Mouse (Mus musculus): ENCODE results near the gene Podxl. TPM values are rescaled to one million over a fixed set of nuclear protein-coding genes. Genes with fewer than 3 reads are reported as not detected.

Podxl gene
- polyA plus RNA-seq, 1 experiment from 2014 or later, result 14.1 TPM

- H3K36me3 ChIP-seq, result peaks cover 15% of the 10 kb centered on the region
- no peak overlapping the region for H3K4me2 ChIP-seq (replicated peaks)
- H3K4me1 ChIP-seq (replicated peaks), result peaks cover 19% of the 10 kb centered on the region
- H3K27me3 ChIP-seq, result no peaks in the 10 kb centered on the region
- no peak overlapping the region for H3K9ac ChIP-seq (replicated peaks)
- 74% methylated on average over 8 of the region's 8 CpGs for WGBS
- H3K4me3 ChIP-seq (replicated peaks), result no peak overlapping the region
- ATAC-seq, result peak; percentile 53; the same call in 1 of the 2 replicates
- H3K27ac ChIP-seq, result no peak overlapping the region
- H3K9me3 ChIP-seq, result no peaks in the 10 kb centered on the region
Measured at GRCm38 (mm10) chr6:31519001-31519471, 44.7 kb downstream of the Podxl start.

- Histone ChIP-seq H3K4me2 (replicated peaks) (no peak overlapping the region), H3K4me1 (replicated peaks) (peaks cover 15% of the 10 kb centered on the region), H3K27ac (no peak overlapping the region), H3K4me3 (replicated peaks) (no peak overlapping the region), H3K36me3 (peaks cover 8% of the 10 kb centered on the region), H3K27me3 (no peaks in the 10 kb centered on the region), H3K9me3 (no peaks in the 10 kb centered on the region), H3K9ac (replicated peaks) (no peak overlapping the region)
- 88% methylated on average over 2 of the region's 2 CpGs for WGBS
- no peak for ATAC-seq
Measured at GRCm38 (mm10) chr6:31518338-31518698, 45.5 kb downstream of the Podxl start.

DNA sequence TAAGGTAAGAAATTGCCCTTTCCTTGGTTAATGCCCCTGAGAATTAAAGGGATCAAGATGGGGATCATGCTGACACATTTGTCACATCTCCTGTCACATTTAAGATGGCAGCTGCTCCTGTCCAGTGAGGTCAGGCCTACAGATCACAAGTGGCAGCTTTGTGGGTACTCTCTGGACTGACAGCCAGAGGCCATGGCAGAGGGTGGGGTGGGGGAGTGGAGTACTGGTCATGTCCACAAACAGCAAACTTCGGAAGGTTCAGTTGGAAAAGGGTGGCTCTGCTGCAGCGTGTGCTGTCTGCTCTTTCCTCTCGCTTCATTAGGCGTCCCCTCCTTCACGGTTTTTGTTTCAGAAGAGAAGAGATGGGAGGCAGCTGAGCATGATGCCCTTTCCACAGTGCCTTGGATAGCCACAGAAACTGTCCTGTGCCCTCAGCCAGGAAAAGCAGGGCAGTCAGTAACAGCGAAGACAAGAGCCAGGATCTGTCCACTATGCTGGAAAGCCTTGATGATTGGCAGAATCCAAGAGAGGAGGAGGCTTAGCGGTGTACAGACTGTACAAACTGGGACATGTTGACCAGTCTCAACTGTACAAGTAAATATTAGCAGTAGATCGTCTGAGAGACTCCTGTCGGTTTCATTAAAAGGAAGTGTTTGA is 46.0 kb downstream of the Podxl start:
- H3K4me1 ChIP-seq (replicated peaks), result peaks cover 10% of the 10 kb centered on the region
- no peaks in the 10 kb centered on the region for H3K27me3 ChIP-seq
- no peak overlapping the region for H3K4me2 ChIP-seq (replicated peaks)
- ATAC-seq, result no peak; the same call in 1 of the 2 replicates
- peaks cover 6% of the 10 kb centered on the region for H3K36me3 ChIP-seq
- H3K9me3 ChIP-seq, result no peaks in the 10 kb centered on the region
- no peak overlapping the region for H3K27ac ChIP-seq
- H3K4me3 ChIP-seq (replicated peaks), result no peak overlapping the region
- H3K9ac ChIP-seq (replicated peaks), result no peak overlapping the region
- 79% methylated on average over 9 of the region's 9 CpGs for WGBS

DNA sequence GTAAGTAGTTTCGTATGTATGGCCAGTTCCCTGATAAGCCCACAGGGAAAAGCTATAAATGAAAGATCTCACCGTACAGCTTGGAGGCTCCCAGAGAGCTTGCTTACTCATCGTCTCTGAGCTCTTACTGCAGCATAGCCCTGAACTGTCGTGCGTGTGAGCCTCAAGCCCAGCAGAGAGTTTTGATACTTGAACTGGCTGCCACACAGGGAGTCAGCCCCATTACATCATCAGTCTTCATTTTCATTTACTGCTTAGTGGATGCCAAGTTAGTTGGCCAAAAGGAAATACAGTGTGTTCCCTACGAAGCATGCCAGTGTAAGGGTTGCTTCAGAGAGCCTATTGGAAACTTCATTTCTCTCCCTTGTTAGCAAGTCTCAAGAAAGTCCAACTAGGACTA is 50.1 kb downstream of the Podxl start:
- Histone ChIP-seq H3K4me3 (replicated peaks) (no peak overlapping the region), H3K9me3 (no peaks in the 10 kb centered on the region), H3K36me3 (no peaks in the 10 kb centered on the region; the same call in 1 of the 2 replicates), H3K9ac (replicated peaks) (no peak overlapping the region), H3K4me2 (replicated peaks) (no peak overlapping the region), H3K27ac (no peak overlapping the region), H3K4me1 (replicated peaks) (no peaks in the 10 kb centered on the region; the same call in 1 of the 2 replicates), H3K27me3 (no peaks in the 10 kb centered on the region)
- no peak for ATAC-seq
- 83% methylated on average over 6 of the region's 6 CpGs for WGBS

- WGBS, result 98% methylated on average over 2 of the region's 2 CpGs
- Histone ChIP-seq H3K27ac (no peak overlapping the region), H3K9me3 (no peaks in the 10 kb centered on the region), H3K4me1 (replicated peaks) (no peaks in the 10 kb centered on the region), H3K36me3 (peaks cover 28% of the 10 kb centered on the region), H3K27me3 (no peaks in the 10 kb centered on the region), H3K4me3 (replicated peaks) (no peak overlapping the region), H3K9ac (replicated peaks) (no peak overlapping the region), H3K4me2 (replicated peaks) (no peak overlapping the region)
- no peak for ATAC-seq
Measured at GRCm38 (mm10) chr6:31502614-31503013, 61.2 kb downstream of the Podxl start.

DNA sequence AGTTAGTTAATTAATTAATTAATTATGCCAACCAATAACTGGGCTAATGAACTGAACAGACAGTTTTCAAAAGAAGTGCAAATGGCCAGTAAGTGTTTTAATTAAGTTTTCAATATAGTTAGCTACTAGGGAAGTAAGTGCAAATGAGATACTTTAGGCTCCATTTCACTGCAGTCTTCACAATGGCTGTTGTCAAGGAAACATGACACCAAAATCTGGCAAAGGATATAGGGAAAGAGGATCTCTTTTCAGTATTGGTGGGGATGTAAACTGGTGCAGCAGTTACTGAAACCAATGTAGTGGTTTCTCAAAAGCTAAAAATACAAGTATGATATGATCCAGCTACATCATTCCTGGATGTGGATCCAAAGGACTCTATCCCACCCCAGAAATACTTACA is 63.1 kb downstream of the Podxl start:
- H3K4me3 ChIP-seq (replicated peaks), result no peak overlapping the region
- no peaks in the 10 kb centered on the region for H3K4me1 ChIP-seq (replicated peaks)
- H3K27me3 ChIP-seq, result no peaks in the 10 kb centered on the region
- H3K27ac ChIP-seq, result no peak overlapping the region
- H3K9ac ChIP-seq (replicated peaks), result no peak overlapping the region
- peaks cover 39% of the 10 kb centered on the region for H3K36me3 ChIP-seq
- H3K9me3 ChIP-seq, result no peaks in the 10 kb centered on the region
- ATAC-seq, result no peak
- no peak overlapping the region for H3K4me2 ChIP-seq (replicated peaks)

- WGBS, result 70% methylated on average over 2 of the region's 2 CpGs
- ATAC-seq, result no peak
Measured at GRCm38 (mm10) chr6:31500260-31500659, 63.5 kb downstream of the Podxl start.

GRCm38 (mm10) chr6:31499836-31500235 is 63.9 kb downstream of the Podxl start:
- Histone ChIP-seq H3K4me1 (replicated peaks) (no peaks in the 10 kb centered on the region), H3K27ac (no peak overlapping the region), H3K9ac (replicated peaks) (no peak overlapping the region), H3K4me3 (replicated peaks) (no peak overlapping the region), H3K4me2 (replicated peaks) (no peak overlapping the region), H3K27me3 (no peaks in the 10 kb centered on the region), H3K36me3 (peaks cover 39% of the 10 kb centered on the region), H3K9me3 (no peaks in the 10 kb centered on the region)
- ATAC-seq, result no peak
- WGBS, result 92% methylated on average over 10 of the region's 10 CpGs

More at GRCm38 (mm10) chr6:31500260-31500659, 63.5 kb downstream of the Podxl start:
- Histone ChIP-seq H3K4me2 (replicated peaks) (no peak overlapping the region), H3K36me3 (peaks cover 39% of the 10 kb centered on the region), H3K9me3 (no peaks in the 10 kb centered on the region), H3K27ac (no peak overlapping the region), H3K27me3 (no peaks in the 10 kb centered on the region), H3K4me1 (replicated peaks) (no peaks in the 10 kb centered on the region), H3K4me3 (replicated peaks) (no peak overlapping the region), H3K9ac (replicated peaks) (no peak overlapping the region)

GRCm38 (mm10) chr6:31496227-31496626 is 67.6 kb downstream of the Podxl start:
- WGBS, result 91% methylated on average over 2 of the region's 2 CpGs
- Histone ChIP-seq H3K4me1 (replicated peaks) (no peaks in the 10 kb centered on the region), H3K9me3 (no peaks in the 10 kb centered on the region), H3K36me3 (peaks cover 26% of the 10 kb centered on the region), H3K27ac (no peak overlapping the region), H3K27me3 (no peaks in the 10 kb centered on the region), H3K4me2 (replicated peaks) (no peak overlapping the region), H3K4me3 (replicated peaks) (no peak overlapping the region), H3K9ac (replicated peaks) (no peak overlapping the region)
- no peak for ATAC-seq

DNA sequence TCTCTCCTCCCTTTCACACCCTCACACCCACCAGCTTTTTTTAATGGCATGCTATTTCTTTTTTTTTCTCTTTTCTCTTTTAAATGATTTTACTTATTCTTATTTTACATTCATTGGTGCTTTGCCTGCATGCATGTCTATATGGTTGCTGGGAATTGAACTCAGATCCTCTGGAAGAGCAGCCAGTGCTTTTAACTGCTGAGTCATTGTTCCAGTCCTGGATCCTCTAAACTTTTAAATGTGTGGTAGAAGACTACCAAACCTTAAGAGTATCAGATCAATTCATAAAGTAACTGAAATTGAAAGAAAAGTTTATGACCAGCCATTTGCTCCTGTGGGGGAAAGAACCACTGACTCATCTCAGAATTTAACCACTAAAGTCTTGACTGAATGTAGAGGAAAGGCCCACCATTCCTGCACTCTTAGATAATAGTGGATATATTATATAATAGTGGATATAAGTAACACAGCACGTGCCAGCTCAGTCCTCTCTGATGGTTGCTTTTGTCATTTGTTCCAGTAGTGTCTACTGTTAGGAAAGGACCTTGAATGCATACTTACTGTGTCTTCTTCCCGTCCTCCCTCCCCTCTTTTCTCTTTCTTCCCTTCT is 68.6 kb downstream of the Podxl start:
- no peak for ATAC-seq
- H3K4me3 ChIP-seq (replicated peaks), result no peak overlapping the region
- 72% methylated on average over 2 of the region's 2 CpGs for WGBS
- no peak overlapping the region for H3K9ac ChIP-seq (replicated peaks)
- no peaks in the 10 kb centered on the region for H3K9me3 ChIP-seq
- no peak overlapping the region for H3K27ac ChIP-seq
- no peaks in the 10 kb centered on the region for H3K4me1 ChIP-seq (replicated peaks)
- H3K27me3 ChIP-seq, result no peaks in the 10 kb centered on the region
- H3K36me3 ChIP-seq, result peaks cover 33% of the 10 kb centered on the region
- no peak overlapping the region for H3K4me2 ChIP-seq (replicated peaks)

DNA sequence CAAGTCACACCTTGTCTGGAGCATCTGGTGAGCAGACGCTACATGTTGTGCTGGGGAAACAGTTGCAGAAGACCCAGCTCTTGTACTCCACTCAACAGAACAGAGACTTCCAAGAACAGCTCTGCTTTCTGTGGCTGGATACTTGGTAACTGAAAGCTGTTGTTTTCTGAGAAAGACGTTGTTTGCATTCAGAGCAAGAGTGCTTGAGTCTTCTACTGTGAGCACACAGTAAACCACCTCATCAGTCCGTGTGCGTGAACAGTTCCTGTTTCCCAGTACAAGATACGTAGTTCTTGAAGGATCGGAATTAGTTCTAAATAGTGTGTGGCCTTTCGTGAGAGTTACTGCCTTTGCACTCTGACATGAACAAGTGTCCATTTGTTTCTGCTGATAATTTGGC is 73.8 kb downstream of the Podxl start:
- H3K27ac ChIP-seq, result no peak overlapping the region
- H3K9me3 ChIP-seq, result no peaks in the 10 kb centered on the region
- no peak overlapping the region for H3K4me3 ChIP-seq (replicated peaks)
- peaks cover 30% of the 10 kb centered on the region for H3K36me3 ChIP-seq
- H3K9ac ChIP-seq (replicated peaks), result no peak overlapping the region
- no peaks in the 10 kb centered on the region for H3K27me3 ChIP-seq
- 96% methylated on average over 7 of the region's 7 CpGs for WGBS
- H3K4me2 ChIP-seq (replicated peaks), result no peak overlapping the region
- H3K4me1 ChIP-seq (replicated peaks), result no peaks in the 10 kb centered on the region
- no peak for ATAC-seq

- no peaks in the 10 kb centered on the region for H3K4me1 ChIP-seq (replicated peaks)
- 99% methylated on average over 2 of the region's 2 CpGs for WGBS
Measured at GRCm38 (mm10) chr6:31486601-31487000, 77.2 kb downstream of the Podxl start.

More at GRCm38 (mm10) chr6:31486601-31487000, 77.2 kb downstream of the Podxl start:
- no peaks in the 10 kb centered on the region for H3K27me3 ChIP-seq
- H3K4me2 ChIP-seq (replicated peaks), result no peak overlapping the region
- H3K36me3 ChIP-seq, result peaks cover 23% of the 10 kb centered on the region
- no peak overlapping the region for H3K9ac ChIP-seq (replicated peaks)
- no peaks in the 10 kb centered on the region for H3K9me3 ChIP-seq
- H3K27ac ChIP-seq, result no peak overlapping the region
- no peak for ATAC-seq
- no peak overlapping the region for H3K4me3 ChIP-seq (replicated peaks)
